Mouse (Mus musculus) lung, postnatal 36 days (tissue): ENCODE measurements at regions not wholly inside any gene's neighbourhood (a gene's known extent, or its start where the extent isn't known, plus 50 kb on each side); places are given as distances from the start of the nearest gene placed in this dataset.

Source experiments
- DNase-seq: peaks from one replicate; pipeline ENCODE4 v3.0.0; 2022; ENCODE audit warnings: mixed read lengths

- no peak for DNase-seq
Observed at GRCm38 (mm10) chr7:130089896-130090610, 430.1 kb downstream of the Ate1 start.

DNA sequence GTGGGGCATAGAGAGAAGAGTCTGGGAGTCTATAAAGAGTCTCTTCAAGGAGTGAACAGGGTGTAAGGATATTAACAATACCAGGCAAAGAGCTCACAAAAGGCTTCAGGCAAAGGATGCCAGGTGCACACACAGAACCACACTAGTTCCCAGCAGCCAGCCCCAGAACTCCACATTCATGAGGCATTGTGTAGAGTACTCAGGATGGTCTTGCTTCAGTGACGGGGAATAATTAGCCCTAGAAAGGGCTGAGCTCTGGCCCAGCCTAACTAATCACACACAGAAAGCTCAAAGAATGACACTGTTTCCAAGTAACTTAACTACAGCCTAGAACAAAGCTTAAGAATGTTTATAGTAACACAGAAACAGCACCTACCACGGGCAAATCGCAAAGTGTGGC is 428.2 kb downstream of the Ate1 start:
- no peak for DNase-seq

DNA sequence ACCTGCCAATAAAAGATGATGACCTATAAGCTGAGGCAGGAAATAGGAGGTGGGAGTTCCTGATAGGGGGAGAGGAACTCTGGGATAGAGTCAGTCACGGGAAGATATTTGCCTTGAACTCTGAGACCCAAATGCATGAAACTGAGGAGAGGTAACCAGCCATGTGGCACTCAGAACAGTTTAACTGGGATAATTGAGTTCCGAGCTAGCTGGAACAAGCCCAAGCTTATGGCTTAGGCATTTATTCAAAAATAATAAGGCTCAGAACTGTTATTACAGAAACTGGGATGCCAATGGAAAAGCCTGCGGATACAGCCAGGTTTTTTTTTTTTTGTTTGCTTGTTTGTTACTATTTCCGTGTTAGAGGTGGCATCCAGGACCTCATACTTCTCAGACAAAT is 425.0 kb downstream of the Ate1 start:
- no peak for DNase-seq

DNA sequence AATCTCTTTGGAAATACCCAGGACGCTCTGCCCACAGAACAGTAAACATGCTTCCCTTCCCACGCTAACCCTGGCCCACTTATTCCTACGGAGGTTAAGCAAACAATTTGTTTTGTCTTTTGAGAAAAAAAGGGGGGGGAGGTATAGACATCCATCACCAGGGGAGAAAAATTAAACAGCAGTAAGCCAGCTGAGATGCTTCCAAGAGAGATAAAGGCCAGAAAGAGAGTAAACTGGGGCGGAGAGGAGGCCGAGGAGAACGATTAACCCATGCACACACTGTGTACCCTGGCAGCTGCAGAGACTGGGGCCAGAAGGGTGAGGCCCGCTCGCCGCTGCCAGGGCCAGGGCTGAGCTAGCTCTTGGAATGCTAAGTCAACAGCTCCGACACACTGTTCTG is 421.6 kb downstream of the Ate1 start:
- DNase-seq, result peak; percentile 62

- no peak for DNase-seq
Observed at GRCm38 (mm10) chr7:130102671-130103070, 417.5 kb downstream of the Ate1 start.

DNA sequence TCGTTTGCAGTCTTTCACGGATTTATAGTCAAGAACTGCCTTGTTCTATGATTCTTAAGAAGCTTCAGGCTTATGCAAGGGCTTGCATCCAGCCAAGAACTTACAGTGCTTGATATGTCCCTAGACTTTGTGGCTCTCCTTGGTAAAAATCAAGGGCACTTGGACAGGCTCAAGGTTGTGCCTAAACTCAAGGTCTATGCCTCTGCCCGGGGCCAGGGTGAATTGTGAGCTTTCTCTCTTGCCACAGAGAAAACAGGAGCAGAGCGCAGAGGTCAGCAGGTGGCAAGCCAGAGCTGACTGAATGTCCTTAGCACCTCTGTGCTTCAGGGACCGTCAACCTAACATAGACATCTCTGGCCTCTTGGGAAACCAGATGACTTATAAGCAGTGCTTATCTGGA is 413.2 kb downstream of the Ate1 start:
- DNase-seq, result no peak

DNA sequence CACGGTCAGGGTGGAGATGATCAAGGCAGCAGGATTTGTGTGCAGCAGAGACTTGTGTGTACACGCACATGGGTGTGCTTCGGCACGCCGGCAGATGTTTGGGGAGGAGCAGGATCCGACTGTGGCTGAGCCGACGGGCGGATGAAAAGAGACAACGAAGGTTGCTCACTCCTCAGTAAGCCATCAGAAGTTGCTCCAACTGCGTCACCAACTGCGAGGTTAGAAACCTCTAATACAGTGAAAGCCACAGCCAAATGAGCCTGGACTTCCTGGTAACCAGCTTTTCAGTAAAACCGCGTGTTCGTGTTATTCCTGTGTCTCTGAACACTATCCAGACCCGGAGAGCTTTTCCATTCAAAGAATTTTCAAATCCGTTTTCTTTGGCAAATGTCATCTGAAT is 411.8 kb downstream of the Ate1 start:
- no peak for DNase-seq
